Mouse (Mus musculus): ENCODE data around the gene Sema7a. TPM values are rescaled to one million over a fixed set of nuclear protein-coding genes. Genes with fewer than 3 reads are reported as not detected.

Sema7a gene
- polyA plus RNA-seq, 1 experiment from 2014 or later = 2.5 TPM

DNA sequence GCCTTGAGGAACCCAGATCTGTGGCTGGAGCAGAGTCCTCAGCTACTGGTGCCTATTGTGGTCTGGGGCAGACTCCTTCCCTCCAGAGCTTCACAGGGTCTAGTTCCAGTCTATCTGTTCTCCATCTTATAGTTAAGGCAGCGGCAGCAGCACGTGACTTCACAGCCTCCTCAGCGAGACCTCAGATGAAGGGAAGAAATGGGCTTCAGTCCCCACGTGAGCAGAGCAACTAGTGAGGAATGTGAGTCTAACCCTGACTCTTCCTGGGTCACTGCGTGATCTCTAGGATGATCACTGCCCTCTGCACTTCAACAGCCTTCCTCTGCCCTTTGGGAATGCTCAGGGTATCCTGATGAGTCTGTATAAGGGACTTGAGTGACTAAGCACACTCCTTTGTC, 24.1 kb downstream of the Sema7a start:
- 70% methylated on average over 5 of the region's 5 CpGs for WGBS
- no peak overlapping the region for H3K4me3 ChIP-seq
- H3K36me3 ChIP-seq = peaks cover 12% of the 10 kb centered on the region; the same call in 1 of the 2 replicates
- no peaks in the 10 kb centered on the region for H3K9me3 ChIP-seq
- H3K4me2 ChIP-seq = no peak overlapping the region
- no peak overlapping the region for H3K27ac ChIP-seq (replicated peaks)
- no peaks in the 10 kb centered on the region for H3K27me3 ChIP-seq
- H3K9ac ChIP-seq = no peak overlapping the region
- 0 out of 2 replicates have a peak, but pooled peaks cover 3% of the 10 kb centered on the region for H3K4me1 ChIP-seq (replicated peaks)
- ATAC-seq (ENCODE audit: low FRiP score, low read depth) = no peak

- Histone ChIP-seq H3K36me3 (peaks cover 11% of the 10 kb centered on the region; the same call in 1 of the 2 replicates), H3K4me2 (no peak overlapping the region), H3K4me1 (replicated peaks) (0 out of 2 replicates have a peak, but pooled peaks cover 3% of the 10 kb centered on the region), H3K27me3 (no peaks in the 10 kb centered on the region), H3K27ac (replicated peaks) (0 out of 2 replicates have a peak overlapping the region, but pooled peaks have one; percentile 22), H3K9ac (no peak overlapping the region), H3K9me3 (no peaks in the 10 kb centered on the region), H3K4me3 (no peak overlapping the region)
- 66% methylated on average over 6 of the region's 6 CpGs for WGBS
- ATAC-seq (ENCODE audit: low FRiP score, low read depth) = no peak
Measured at GRCm38 (mm10) chr9:57964528-57965250, 24.8 kb downstream of the Sema7a start.

- H3K27ac ChIP-seq (replicated peaks) = 0 out of 2 replicates have a peak overlapping the region, but pooled peaks have one; percentile 22
- H3K9ac ChIP-seq = no peak overlapping the region
- no peak overlapping the region for H3K4me3 ChIP-seq
- ATAC-seq (ENCODE audit: low FRiP score, low read depth) = no peak
- no peak overlapping the region for H3K4me2 ChIP-seq
- no peaks in the 10 kb centered on the region for H3K27me3 ChIP-seq
- WGBS = 74% methylated on average over 12 of the region's 12 CpGs
- 0 out of 2 replicates have a peak, but pooled peaks cover 4% of the 10 kb centered on the region for H3K36me3 ChIP-seq
- 0 out of 2 replicates have a peak, but pooled peaks cover 3% of the 10 kb centered on the region for H3K4me1 ChIP-seq (replicated peaks)
- H3K9me3 ChIP-seq = no peaks in the 10 kb centered on the region
Measured at GRCm38 (mm10) chr9:57965281-57966185, 25.6 kb downstream of the Sema7a start.

DNA sequence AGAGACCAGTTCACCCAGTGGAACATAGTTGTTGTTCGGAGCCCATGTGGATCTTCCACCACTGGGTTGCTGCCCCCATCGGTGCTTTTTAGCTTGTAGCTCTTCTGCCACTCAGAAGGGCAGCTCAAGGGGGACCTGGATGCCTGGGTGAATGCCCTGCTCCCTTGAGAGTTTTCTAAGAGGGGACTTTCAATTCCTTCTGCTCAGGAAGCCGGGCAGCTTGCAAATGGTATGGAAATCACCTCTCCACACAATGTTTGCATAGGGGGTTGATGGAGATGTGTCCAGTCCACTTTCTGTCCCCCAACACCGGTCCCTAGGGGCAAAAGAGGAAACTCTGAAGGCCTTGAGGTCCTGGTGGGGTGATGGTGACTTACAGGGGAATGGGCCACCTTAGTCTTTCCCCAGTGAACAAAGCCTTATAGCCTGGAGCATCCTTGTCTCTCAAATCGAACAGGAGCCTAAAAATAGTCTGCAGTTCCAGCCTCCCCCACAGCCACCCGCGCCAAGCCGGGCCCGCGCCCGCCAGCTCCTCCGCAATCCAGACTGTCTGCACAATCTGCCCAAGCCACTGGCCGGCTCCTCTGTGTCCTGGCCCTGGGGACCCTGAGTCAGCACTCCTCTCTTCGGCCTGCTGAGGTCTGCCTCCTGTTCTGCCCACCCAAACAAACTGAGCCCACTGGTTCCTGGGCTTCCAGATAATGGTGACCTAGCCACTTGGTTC, 27.5 kb downstream of the Sema7a start:
- Histone ChIP-seq H3K4me3 (no peak overlapping the region), H3K36me3 (no peaks in the 10 kb centered on the region), H3K27me3 (no peaks in the 10 kb centered on the region), H3K4me2 (no peak overlapping the region), H3K9me3 (no peaks in the 10 kb centered on the region), H3K4me1 (replicated peaks) (0 out of 2 replicates have a peak, but pooled peaks cover 3% of the 10 kb centered on the region), H3K9ac (no peak overlapping the region), H3K27ac (replicated peaks) (no peak overlapping the region)
- WGBS = 75% methylated on average over 14 of the region's 14 CpGs
- ATAC-seq (ENCODE audit: low FRiP score, low read depth) = no peak

DNA sequence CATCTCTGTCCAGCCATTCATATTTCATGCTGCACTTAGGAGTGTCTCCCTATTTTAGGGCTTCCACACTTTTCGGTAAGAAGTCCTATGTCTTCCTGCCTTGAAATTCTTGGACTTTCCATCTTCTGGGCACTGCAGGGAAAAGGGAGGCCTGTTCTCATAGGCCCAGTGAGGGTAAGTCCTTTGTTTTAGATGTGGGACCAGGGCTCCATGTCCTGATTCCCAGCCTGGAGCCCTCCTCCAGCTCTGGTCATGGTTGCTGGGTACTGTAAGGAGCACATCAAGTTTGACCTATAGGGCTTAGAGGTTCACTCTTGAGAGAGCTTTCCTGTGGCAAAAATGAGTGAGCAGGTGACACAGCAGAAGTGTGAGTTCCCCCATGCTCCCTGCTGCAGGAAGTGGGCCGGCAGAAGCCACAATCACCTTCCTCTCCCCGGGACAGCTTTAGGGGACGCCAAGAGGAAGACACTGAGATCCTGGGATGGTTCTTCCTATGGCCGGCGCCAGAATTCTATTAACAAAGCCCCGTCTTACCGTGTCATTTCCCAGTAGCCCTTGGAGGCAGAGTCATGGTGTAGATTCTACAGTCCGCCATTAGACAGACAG, 28.4 kb downstream of the Sema7a start:
- no peaks in the 10 kb centered on the region for H3K9me3 ChIP-seq
- WGBS = 92% methylated on average over 9 of the region's 9 CpGs
- H3K4me2 ChIP-seq = no peak overlapping the region
- no peak overlapping the region for H3K9ac ChIP-seq
- H3K27me3 ChIP-seq = no peaks in the 10 kb centered on the region
- no peak overlapping the region for H3K4me3 ChIP-seq
- H3K36me3 ChIP-seq = no peaks in the 10 kb centered on the region
- 0 out of 2 replicates have a peak, but pooled peaks cover 3% of the 10 kb centered on the region for H3K4me1 ChIP-seq (replicated peaks)
- no peak overlapping the region for H3K27ac ChIP-seq (replicated peaks)
- no peak for ATAC-seq (ENCODE audit: low FRiP score, low read depth)

DNA sequence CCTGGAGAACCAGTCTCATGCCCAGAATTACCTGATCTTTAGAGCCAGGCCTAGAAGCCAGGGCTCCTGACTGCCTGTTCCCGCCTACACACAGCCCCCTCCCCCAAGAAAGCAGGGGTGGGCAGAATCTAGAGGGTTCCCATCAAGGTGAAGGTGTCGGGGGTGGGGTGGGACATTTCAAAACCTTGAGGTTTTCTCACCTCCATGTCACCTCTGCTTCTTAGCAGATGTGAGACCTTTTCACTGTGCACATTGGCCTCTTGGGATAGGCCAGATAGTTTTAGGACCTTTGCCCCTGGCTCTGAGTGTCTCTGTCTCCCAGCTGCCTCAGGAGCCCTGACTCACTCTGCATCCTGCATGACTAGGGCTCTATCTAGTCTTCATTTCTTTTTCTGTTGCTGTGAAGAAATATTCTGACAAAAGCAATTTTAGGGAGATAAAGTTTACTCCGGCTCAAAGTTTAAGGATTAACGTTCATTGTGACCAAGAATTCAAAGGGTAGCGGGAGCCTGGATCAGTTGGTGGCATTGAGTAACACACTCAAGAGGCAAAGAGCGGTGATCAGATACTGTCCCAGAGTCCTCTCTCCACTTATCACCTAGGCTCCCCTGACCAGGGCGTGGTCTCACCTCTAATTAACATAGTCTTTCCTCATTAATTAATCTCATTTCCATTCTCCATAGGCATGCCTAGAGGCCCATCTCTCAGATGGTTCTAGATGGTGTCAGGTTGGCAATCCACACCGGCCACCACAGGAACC, 29.1 kb downstream of the Sema7a start:
- ATAC-seq (ENCODE audit: low FRiP score, low read depth) = no peak
- Histone ChIP-seq H3K4me3 (no peak overlapping the region), H3K27ac (replicated peaks) (no peak overlapping the region), H3K4me1 (replicated peaks) (0 out of 2 replicates have a peak, but pooled peaks cover 3% of the 10 kb centered on the region), H3K9me3 (no peaks in the 10 kb centered on the region), H3K27me3 (no peaks in the 10 kb centered on the region), H3K4me2 (no peak overlapping the region), H3K9ac (no peak overlapping the region), H3K36me3 (no peaks in the 10 kb centered on the region)
- WGBS = 95% methylated on average over 8 of the region's 8 CpGs

GRCm38 (mm10) chr9:57969736-57970495, 30.0 kb downstream of the Sema7a start:
- ATAC-seq (ENCODE audit: low FRiP score, low read depth) = no peak
- H3K27me3 ChIP-seq = no peaks in the 10 kb centered on the region
- no peak overlapping the region for H3K9ac ChIP-seq
- 0 out of 2 replicates have a peak overlapping the region, but pooled peaks have one; percentile 8 for H3K27ac ChIP-seq (replicated peaks)
- H3K4me1 ChIP-seq (replicated peaks) = 0 out of 2 replicates have a peak, but pooled peaks cover 2% of the 10 kb centered on the region
- WGBS = 71% methylated on average over 11 of the region's 11 CpGs
- no peaks in the 10 kb centered on the region for H3K9me3 ChIP-seq
- H3K36me3 ChIP-seq = no peaks in the 10 kb centered on the region
- H3K4me3 ChIP-seq = no peak overlapping the region
- no peak overlapping the region for H3K4me2 ChIP-seq

GRCm38 (mm10) chr9:57971413-57971812, 31.5 kb downstream of the Sema7a start:
- Histone ChIP-seq H3K9me3 (no peaks in the 10 kb centered on the region), H3K27ac (replicated peaks) (no peak overlapping the region)
- 91% methylated on average over 5 of the region's 5 CpGs for WGBS

GRCm38 (mm10) chr9:57972141-57972591, 32.3 kb downstream of the Sema7a start:
- Histone ChIP-seq H3K36me3 (no peaks in the 10 kb centered on the region), H3K27ac (replicated peaks) (no peak overlapping the region), H3K9ac (no peak overlapping the region), H3K4me1 (replicated peaks) (no peaks in the 10 kb centered on the region), H3K27me3 (no peaks in the 10 kb centered on the region), H3K9me3 (no peaks in the 10 kb centered on the region), H3K4me3 (no peak overlapping the region), H3K4me2 (no peak overlapping the region)
- WGBS = 71% methylated on average over 9 of the region's 9 CpGs
- ATAC-seq (ENCODE audit: low FRiP score, low read depth) = no peak

More at GRCm38 (mm10) chr9:57971413-57971812, 31.5 kb downstream of the Sema7a start:
- ATAC-seq (ENCODE audit: low FRiP score, low read depth) = no peak
- no peak overlapping the region for H3K4me3 ChIP-seq
- no peaks in the 10 kb centered on the region for H3K36me3 ChIP-seq
- H3K4me2 ChIP-seq = no peak overlapping the region
- no peak overlapping the region for H3K9ac ChIP-seq
- H3K27me3 ChIP-seq = no peaks in the 10 kb centered on the region
- no peaks in the 10 kb centered on the region for H3K4me1 ChIP-seq (replicated peaks)

DNA sequence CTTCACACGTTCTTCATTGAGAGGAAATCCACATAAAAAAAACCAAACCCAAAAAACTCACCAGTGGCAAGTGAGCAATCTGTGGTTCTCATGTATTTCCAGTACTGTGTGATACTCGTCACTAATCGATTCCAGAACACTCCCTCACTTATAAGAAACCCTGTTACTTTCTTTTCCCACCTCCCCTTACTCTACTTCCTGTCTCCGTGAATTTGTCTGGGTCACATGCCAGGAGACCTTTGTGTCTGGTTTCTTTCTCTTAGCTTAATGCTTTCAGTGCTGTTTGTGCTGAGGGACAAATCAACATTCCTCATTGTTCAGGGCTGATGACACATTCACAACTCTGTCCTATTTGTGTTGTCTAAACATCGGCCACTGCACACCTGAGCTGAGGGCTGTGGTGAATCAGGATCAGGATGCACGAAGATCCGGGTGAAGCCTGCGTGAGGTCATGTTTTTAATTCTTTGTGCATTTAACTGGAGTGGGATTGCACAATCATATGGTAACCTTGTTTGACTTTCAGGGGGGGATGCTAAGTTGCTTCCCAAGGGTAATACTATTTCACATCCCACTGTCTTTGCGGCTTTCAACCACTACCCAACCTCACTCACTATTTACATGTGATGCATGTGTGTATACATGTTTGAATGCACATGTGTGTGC, 33.0 kb downstream of the Sema7a start:
- no peak overlapping the region for H3K4me2 ChIP-seq
- H3K27me3 ChIP-seq = no peaks in the 10 kb centered on the region
- no peak overlapping the region for H3K9ac ChIP-seq
- no peaks in the 10 kb centered on the region for H3K4me1 ChIP-seq (replicated peaks)
- no peak overlapping the region for H3K4me3 ChIP-seq
- no peaks in the 10 kb centered on the region for H3K36me3 ChIP-seq
- no peaks in the 10 kb centered on the region for H3K9me3 ChIP-seq
- no peak for ATAC-seq (ENCODE audit: low FRiP score, low read depth)
- 67% methylated on average over 9 of the region's 9 CpGs for WGBS
- H3K27ac ChIP-seq (replicated peaks) = no peak overlapping the region

All from hindbrain, embryonic 15.5 days (tissue).